Mouse (Mus musculus): ENCODE measurements around the gene Maml1. TPM values are rescaled to one million over a fixed set of nuclear protein-coding genes. Genes with fewer than 3 reads are reported as not detected.

Maml1 gene
- polyA plus RNA-seq, 1 experiment = 10.9 TPM

- peak; percentile 83 for DNase-seq
- TF ChIP-seq POLR2A (IDR thresholded peaks at IDR 0.05; ENCODE audit: low read depth, low read length) (no peak), CTCF (conservative IDR thresholded peaks at IDR 0.05; ENCODE audit: insufficient read depth, insufficient read length, low read depth, low read length) (no peak)
- 39% methylated on average over 7 of the region's 7 CpGs for WGBS
- H3K36me3 ChIP-seq (ENCODE audit: control insufficient read depth, insufficient read depth, low read length) = no peaks in the 10 kb centered on the region
- no peaks in the 10 kb centered on the region for H3K27me3 ChIP-seq (replicated peaks; ENCODE audit: control insufficient read depth, insufficient read depth, low read length)
- H3K4me1 ChIP-seq (ENCODE audit: control insufficient read depth, insufficient read depth, low read length) = peaks cover 15% of the 10 kb centered on the region
- peak overlapping the region; percentile 96 for H3K27ac ChIP-seq (ENCODE audit: insufficient read depth, low read depth, low read length)
- H3K4me3 ChIP-seq (ENCODE audit: insufficient read depth, low read depth, low read length) = peak overlapping the region; percentile 33; the same call in 1 of the 2 replicates
Observed at GRCm38 (mm10) chr11:50222559-50223276, 69.4 kb downstream of the Maml1 start.

GRCm38 (mm10) chr11:50219833-50220232 lies 72.3 kb downstream of the Maml1 start:
- no peak for DNase-seq
- 36% methylated on average over 2 of the region's 2 CpGs for WGBS
- Histone ChIP-seq H3K36me3 (ENCODE audit: control insufficient read depth, insufficient read depth, low read length) (no peaks in the 10 kb centered on the region), H3K27ac (ENCODE audit: insufficient read depth, low read depth, low read length) (no peak overlapping the region), H3K27me3 (replicated peaks; ENCODE audit: control insufficient read depth, insufficient read depth, low read length) (no peaks in the 10 kb centered on the region), H3K4me3 (ENCODE audit: insufficient read depth, low read depth, low read length) (no peak overlapping the region), H3K4me1 (ENCODE audit: control insufficient read depth, insufficient read depth, low read length) (no peaks in the 10 kb centered on the region; the same call in 1 of the 2 replicates)
- TF ChIP-seq POLR2A (IDR thresholded peaks at IDR 0.05; ENCODE audit: low read depth, low read length) = no peak
- no peak for TF ChIP-seq CTCF (conservative IDR thresholded peaks at IDR 0.05; ENCODE audit: insufficient read depth, insufficient read length, low read depth, low read length)

GRCm38 (mm10) chr11:50217811-50218210 lies 74.3 kb downstream of the Maml1 start:
- H3K4me3 ChIP-seq (ENCODE audit: insufficient read depth, low read depth, low read length) = no peak overlapping the region
- no peaks in the 10 kb centered on the region for H3K36me3 ChIP-seq (ENCODE audit: control insufficient read depth, insufficient read depth, low read length)
- TF ChIP-seq POLR2A (IDR thresholded peaks at IDR 0.05; ENCODE audit: low read depth, low read length) (no peak), CTCF (conservative IDR thresholded peaks at IDR 0.05; ENCODE audit: insufficient read depth, insufficient read length, low read depth, low read length) (no peak)
- H3K27me3 ChIP-seq (replicated peaks; ENCODE audit: control insufficient read depth, insufficient read depth, low read length) = no peaks in the 10 kb centered on the region
- peak; percentile 72 for DNase-seq
- 23% methylated on average over 4 of the region's 4 CpGs for WGBS
- H3K4me1 ChIP-seq (ENCODE audit: control insufficient read depth, insufficient read depth, low read length) = peaks cover 8% of the 10 kb centered on the region
- H3K27ac ChIP-seq (ENCODE audit: insufficient read depth, low read depth, low read length) = no peak overlapping the region

GRCm38 (mm10) chr11:50216724-50217366 lies 75.3 kb downstream of the Maml1 start:
- H3K4me3 ChIP-seq (ENCODE audit: insufficient read depth, low read depth, low read length) = no peak overlapping the region
- no peaks in the 10 kb centered on the region for H3K36me3 ChIP-seq (ENCODE audit: control insufficient read depth, insufficient read depth, low read length)
- TF ChIP-seq CTCF (conservative IDR thresholded peaks at IDR 0.05; ENCODE audit: insufficient read depth, insufficient read length, low read depth, low read length) (no peak), POLR2A (IDR thresholded peaks at IDR 0.05; ENCODE audit: low read depth, low read length) (no peak)
- H3K4me1 ChIP-seq (ENCODE audit: control insufficient read depth, insufficient read depth, low read length) = peaks cover 18% of the 10 kb centered on the region
- no peak for DNase-seq
- no peaks in the 10 kb centered on the region for H3K27me3 ChIP-seq (replicated peaks; ENCODE audit: control insufficient read depth, insufficient read depth, low read length)
- no peak overlapping the region for H3K27ac ChIP-seq (ENCODE audit: insufficient read depth, low read depth, low read length)
- 81% methylated on average over 4 of the region's 4 CpGs for WGBS

- TF ChIP-seq CTCF (conservative IDR thresholded peaks at IDR 0.05; ENCODE audit: insufficient read depth, insufficient read length, low read depth, low read length) = no peak
- TF ChIP-seq POLR2A (IDR thresholded peaks at IDR 0.05; ENCODE audit: low read depth, low read length) = no peak
- no peak overlapping the region for H3K27ac ChIP-seq (ENCODE audit: insufficient read depth, low read depth, low read length)
- no peaks in the 10 kb centered on the region for H3K27me3 ChIP-seq (replicated peaks; ENCODE audit: control insufficient read depth, insufficient read depth, low read length)
- 59% methylated on average over 9 of the region's 9 CpGs for WGBS
- no peak overlapping the region for H3K4me3 ChIP-seq (ENCODE audit: insufficient read depth, low read depth, low read length)
- no peaks in the 10 kb centered on the region for H3K36me3 ChIP-seq (ENCODE audit: control insufficient read depth, insufficient read depth, low read length)
- no peak for DNase-seq
- peaks cover 24% of the 10 kb centered on the region for H3K4me1 ChIP-seq (ENCODE audit: control insufficient read depth, insufficient read depth, low read length)
Observed at GRCm38 (mm10) chr11:50215633-50216032, 76.5 kb downstream of the Maml1 start.

- H3K27me3 ChIP-seq (replicated peaks; ENCODE audit: control insufficient read depth, insufficient read depth, low read length) = no peaks in the 10 kb centered on the region
- no peak overlapping the region for H3K27ac ChIP-seq (ENCODE audit: insufficient read depth, low read depth, low read length)
- TF ChIP-seq CTCF (conservative IDR thresholded peaks at IDR 0.05; ENCODE audit: insufficient read depth, insufficient read length, low read depth, low read length) (no peak), POLR2A (IDR thresholded peaks at IDR 0.05; ENCODE audit: low read depth, low read length) (no peak)
- H3K4me3 ChIP-seq (ENCODE audit: insufficient read depth, low read depth, low read length) = no peak overlapping the region
- H3K36me3 ChIP-seq (ENCODE audit: control insufficient read depth, insufficient read depth, low read length) = no peaks in the 10 kb centered on the region
- 92% methylated on average over 6 of the region's 6 CpGs for WGBS
- peaks cover 24% of the 10 kb centered on the region for H3K4me1 ChIP-seq (ENCODE audit: control insufficient read depth, insufficient read depth, low read length)
- no peak for DNase-seq
Observed at GRCm38 (mm10) chr11:50214631-50215030, 77.5 kb downstream of the Maml1 start.
